Mouse (Mus musculus) megakaryocyte, embryonic 14.5 days (primary cell): ENCODE measurements at regions not wholly inside any gene's neighbourhood (a gene's known extent, or its start where the extent isn't known, plus 50 kb on each side); places are given as distances from the start of the nearest gene placed in this dataset.
A peak's percentile ranks its signal among the peaks of the same experiment; 100 is the strongest.

ENCODE experiments used
- H3K27me3 ChIP-seq: replicated peaks from 2 replicates; pipeline ENCODE3; 2012; ENCODE audit warnings: inconsistent platforms
- H3K36me3 ChIP-seq: replicated peaks from 2 replicates; pipeline ENCODE3; 2012; ENCODE audit warnings: low read length, inconsistent platforms, mixed read lengths
- H3K4me1 ChIP-seq: 2 replicates; pipeline ENCODE4 v1.6.1; 2012; ENCODE audit warnings: inconsistent platforms
- H3K4me3 ChIP-seq: replicated peaks from 2 replicates; pipeline ENCODE3; 2012; ENCODE audit warnings: moderate library complexity, mild to moderate bottlenecking, inconsistent platforms
- H3K9me3 ChIP-seq: 2 replicates; pipeline ENCODE4 v1.6.1; 2012; ENCODE audit warnings: inconsistent platforms
- FLI1 ChIP-seq: IDR thresholded peaks from 2 replicates; pipeline ENCODE4 v1.6.1; 2012; ENCODE audit warnings: low read length, inconsistent platforms, mixed read lengths
- GATA1 ChIP-seq: IDR thresholded peaks from 3 replicates; pipeline ENCODE4 v1.6.1; 2012; ENCODE audit warnings: mixed read lengths, low read length, inconsistent platforms, borderline replicate concordance

GRCm38 (mm10) chr3:130945861-130946449 is 164.3 kb upstream of the Lef1 start:
- no peaks in the 10 kb centered on the region for H3K36me3 ChIP-seq
- no peak for TF ChIP-seq FLI1
- no peak for TF ChIP-seq GATA1
- H3K4me3 ChIP-seq = peak overlapping the region; percentile 70
- H3K27me3 ChIP-seq = peaks cover 46% of the 10 kb centered on the region
- H3K4me1 ChIP-seq = peaks cover 6% of the 10 kb centered on the region; the same call in 1 of the 2 replicates
- H3K9me3 ChIP-seq = peaks cover 20% of the 10 kb centered on the region; the same call in 1 of the 2 replicates

- Histone ChIP-seq H3K27me3 (peaks cover 41% of the 10 kb centered on the region), H3K9me3 (peaks cover 22% of the 10 kb centered on the region; the same call in 1 of the 2 replicates), H3K4me1 (peaks cover 6% of the 10 kb centered on the region; the same call in 1 of the 2 replicates), H3K4me3 (no peak overlapping the region), H3K36me3 (no peaks in the 10 kb centered on the region)
- TF ChIP-seq GATA1 = no peak
- no peak for TF ChIP-seq FLI1
Observed at GRCm38 (mm10) chr3:130945396-130945795, 164.9 kb upstream of the Lef1 start.

- no peak for TF ChIP-seq FLI1
- no peak for TF ChIP-seq GATA1
- Histone ChIP-seq H3K27me3 (peaks cover 37% of the 10 kb centered on the region), H3K4me3 (no peak overlapping the region), H3K36me3 (no peaks in the 10 kb centered on the region), H3K4me1 (peaks cover 6% of the 10 kb centered on the region; the same call in 1 of the 2 replicates), H3K9me3 (peaks cover 26% of the 10 kb centered on the region; the same call in 1 of the 2 replicates)
Observed at GRCm38 (mm10) chr3:130944241-130944640, 166.0 kb upstream of the Lef1 start.

- Histone ChIP-seq H3K36me3 (no peaks in the 10 kb centered on the region), H3K27me3 (peaks cover 37% of the 10 kb centered on the region), H3K9me3 (peaks cover 26% of the 10 kb centered on the region; the same call in 1 of the 2 replicates), H3K4me3 (no peak overlapping the region), H3K4me1 (peaks cover 6% of the 10 kb centered on the region; the same call in 1 of the 2 replicates)
- TF ChIP-seq FLI1 = no peak
- no peak for TF ChIP-seq GATA1
Observed at GRCm38 (mm10) chr3:130942947-130943630, 167.2 kb upstream of the Lef1 start.

GRCm38 (mm10) chr3:130940302-130940867 is 169.9 kb upstream of the Lef1 start:
- peaks cover 26% of the 10 kb centered on the region for H3K27me3 ChIP-seq
- H3K9me3 ChIP-seq = peaks cover 17% of the 10 kb centered on the region

GRCm38 (mm10) chr3:130936980-130937379 is 173.3 kb upstream of the Lef1 start:
- Histone ChIP-seq H3K4me1 (no peaks in the 10 kb centered on the region), H3K27me3 (peaks cover 36% of the 10 kb centered on the region), H3K4me3 (no peak overlapping the region), H3K36me3 (no peaks in the 10 kb centered on the region), H3K9me3 (peaks cover 32% of the 10 kb centered on the region)
- TF ChIP-seq GATA1 (no peak), FLI1 (no peak)

More at GRCm38 (mm10) chr3:130940302-130940867, 169.9 kb upstream of the Lef1 start:
- Histone ChIP-seq H3K4me3 (no peak overlapping the region), H3K4me1 (no peaks in the 10 kb centered on the region), H3K36me3 (no peaks in the 10 kb centered on the region)
- TF ChIP-seq FLI1 (no peak), GATA1 (no peak)

GRCm38 (mm10) chr3:130936336-130936735 is 173.9 kb upstream of the Lef1 start:
- TF ChIP-seq FLI1 = no peak
- no peak for TF ChIP-seq GATA1
- Histone ChIP-seq H3K27me3 (peaks cover 31% of the 10 kb centered on the region), H3K4me3 (no peak overlapping the region), H3K9me3 (peaks cover 26% of the 10 kb centered on the region), H3K4me1 (no peaks in the 10 kb centered on the region), H3K36me3 (no peaks in the 10 kb centered on the region)

GRCm38 (mm10) chr3:130935926-130936315 is 174.3 kb upstream of the Lef1 start:
- TF ChIP-seq FLI1 = no peak
- TF ChIP-seq GATA1 = no peak
- Histone ChIP-seq H3K27me3 (peaks cover 33% of the 10 kb centered on the region), H3K36me3 (no peaks in the 10 kb centered on the region), H3K9me3 (peaks cover 26% of the 10 kb centered on the region), H3K4me3 (no peak overlapping the region), H3K4me1 (no peaks in the 10 kb centered on the region)

GRCm38 (mm10) chr3:130935302-130935925 is 174.9 kb upstream of the Lef1 start:
- peaks cover 26% of the 10 kb centered on the region for H3K9me3 ChIP-seq
- H3K4me1 ChIP-seq = no peaks in the 10 kb centered on the region
- peaks cover 35% of the 10 kb centered on the region for H3K27me3 ChIP-seq
- H3K4me3 ChIP-seq = no peak overlapping the region
- H3K36me3 ChIP-seq = no peaks in the 10 kb centered on the region
- TF ChIP-seq FLI1 (no peak), GATA1 (no peak)

- Histone ChIP-seq H3K4me1 (no peaks in the 10 kb centered on the region), H3K36me3 (no peaks in the 10 kb centered on the region), H3K4me3 (peak overlapping the region; percentile 42), H3K9me3 (peaks cover 43% of the 10 kb centered on the region), H3K27me3 (peaks cover 30% of the 10 kb centered on the region)
- TF ChIP-seq GATA1 (no peak), FLI1 (no peak)
Observed at GRCm38 (mm10) chr3:130932723-130933122, 177.5 kb upstream of the Lef1 start.
